Mouse (Mus musculus): ENCODE results near the gene Ntn3.
A peak's percentile ranks its signal among the peaks of the same experiment; 100 is the strongest.

Gene Ntn3

GRCm38 (mm10) chr17:24190934-24191333, 18.4 kb downstream of the Ntn3 start:
- DNase-seq (ENCODE audit: low spot score) = no peak

GRCm38 (mm10) chr17:24174259-24174658, 35.1 kb downstream of the Ntn3 start:
- DNase-seq (ENCODE audit: low spot score) = no peak

- peak; percentile 68 for DNase-seq (ENCODE audit: low spot score)
These were observed 35.9 kb downstream of the Ntn3 start for GRCm38 (mm10) chr17:24173423-24173822.

- no peak for DNase-seq (ENCODE audit: low spot score)
These were observed 37.6 kb downstream of the Ntn3 start for GRCm38 (mm10) chr17:24171738-24172137.

- DNase-seq (ENCODE audit: low spot score) = no peak
These were observed 38.6 kb downstream of the Ntn3 start for GRCm38 (mm10) chr17:24170729-24171128.

- no peak for DNase-seq (ENCODE audit: low spot score)
These were observed 39.2 kb downstream of the Ntn3 start for GRCm38 (mm10) chr17:24170125-24170524.

GRCm38 (mm10) chr17:24169317-24170065, 39.8 kb downstream of the Ntn3 start, which contains the start of gene Atp6v0c:
Gene Atp6v0c (minus strand): TSS chr17:24169702.
- DNase-seq (ENCODE audit: low spot score) = peak; percentile 91

- peak; percentile 50 for DNase-seq (ENCODE audit: low spot score)
These were observed 40.6 kb downstream of the Ntn3 start for GRCm38 (mm10) chr17:24168590-24169277.

GRCm38 (mm10) chr17:24167891-24168505, 41.3 kb downstream of the Ntn3 start:
- no peak for DNase-seq (ENCODE audit: low spot score)

GRCm38 (mm10) chr17:24167120-24167519, 42.2 kb downstream of the Ntn3 start:
- DNase-seq (ENCODE audit: low spot score) = no peak

- DNase-seq (ENCODE audit: low spot score) = no peak
These were observed 44.6 kb downstream of the Ntn3 start for GRCm38 (mm10) chr17:24164566-24165259.

- DNase-seq (ENCODE audit: low spot score) = peak; percentile 94
These were observed 46.0 kb downstream of the Ntn3 start, which contains the start of gene Amdhd2 for GRCm38 (mm10) chr17:24163176-24163962. Gene Amdhd2 (minus strand): TSS chr17:24163766.

GRCm38 (mm10) chr17:24162584-24163175, 46.7 kb downstream of the Ntn3 start:
- DNase-seq (ENCODE audit: low spot score) = no peak

GRCm38 (mm10) chr17:24161466-24161865, 47.9 kb downstream of the Ntn3 start:
- no peak for DNase-seq (ENCODE audit: low spot score)

GRCm38 (mm10) chr17:24157526-24157925, 51.8 kb downstream of the Ntn3 start:
- DNase-seq (ENCODE audit: low spot score) = no peak

GRCm38 (mm10) chr17:24157121-24157520, 52.2 kb downstream of the Ntn3 start:
- no peak for DNase-seq (ENCODE audit: low spot score)

- DNase-seq (ENCODE audit: low spot score) = no peak
These were observed 52.9 kb downstream of the Ntn3 start for GRCm38 (mm10) chr17:24156394-24156793.

- DNase-seq (ENCODE audit: low spot score) = no peak
These were observed 53.6 kb downstream of the Ntn3 start for GRCm38 (mm10) chr17:24155742-24156141.

- no peak for DNase-seq (ENCODE audit: low spot score)
These were observed 54.9 kb downstream of the Ntn3 start for GRCm38 (mm10) chr17:24154463-24154862.
